Mouse (Mus musculus) CD4-positive, CD25-positive, alpha-beta regulatory T cell, adult 4 months (primary cell): ENCODE results near the gene Morn1. TPM values are rescaled to one million over a fixed set of nuclear protein-coding genes. Genes with fewer than 3 reads are reported as not detected.

ENCODE experiments used
- ATAC-seq: one replicate; pipeline ENCODE4 v1.8.0; 2017
- polyA plus RNA-seq, 2 experiments: library from polyadenylated mRNA; unstranded; fragments of 100-300 nt; shearing (Covaris generic); gene quantifications; one replicate each; pipeline ENCODE4 v1.2.1; 2017

The Morn1 gene
- polyA plus RNA-seq: 1 to 10 TPM; 1.9 to 4.5 TPM

- ATAC-seq: peak; percentile 97
Observed at GRCm38 (mm10) chr4:155086108-155087024, at the start of gene Morn1, which contains the start of gene Rer1. Morn1 (plus strand) TSS chr4:155086577. Rer1 (minus strand) TSS chr4:155086382.

- ATAC-seq: no peak
Observed at GRCm38 (mm10) chr4:155040197-155040596, 46.2 kb upstream of the Morn1 start.

GRCm38 (mm10) chr4:155040696-155041095 lies 45.7 kb upstream of the Morn1 start:
- ATAC-seq: no peak

- no peak for ATAC-seq
Observed at GRCm38 (mm10) chr4:155042606-155043288, 43.6 kb upstream of the Morn1 start.

GRCm38 (mm10) chr4:155043289-155043625 lies 43.1 kb upstream of the Morn1 start:
- ATAC-seq: no peak

GRCm38 (mm10) chr4:155046636-155047035 lies 39.7 kb upstream of the Morn1 start:
- no peak for ATAC-seq

GRCm38 (mm10) chr4:155050116-155050515 lies 36.3 kb upstream of the Morn1 start:
- peak; percentile 64 for ATAC-seq

- ATAC-seq: no peak
Observed at GRCm38 (mm10) chr4:155056724-155057123, 29.7 kb upstream of the Morn1 start, which contains the start of gene Plch2. Plch2 (minus strand) TSS chr4:155056784.

GRCm38 (mm10) chr4:155058325-155058724 lies 28.1 kb upstream of the Morn1 start:
- no peak for ATAC-seq

GRCm38 (mm10) chr4:155063895-155064294 lies 22.5 kb upstream of the Morn1 start:
- no peak for ATAC-seq

GRCm38 (mm10) chr4:155064474-155064873 lies 21.9 kb upstream of the Morn1 start:
- no peak for ATAC-seq

- peak; percentile 40 for ATAC-seq
Observed at GRCm38 (mm10) chr4:155065970-155066833, 20.2 kb upstream of the Morn1 start.

GRCm38 (mm10) chr4:155066834-155067522 lies 19.4 kb upstream of the Morn1 start, which contains the start of gene Pex10:
Pex10 (plus strand) TSS chr4:155067016.
- ATAC-seq: peak; percentile 94

GRCm38 (mm10) chr4:155068357-155068972 lies 17.9 kb upstream of the Morn1 start:
- ATAC-seq: no peak

GRCm38 (mm10) chr4:155069191-155069590 lies 17.2 kb upstream of the Morn1 start:
- ATAC-seq: no peak

- no peak for ATAC-seq
Observed at GRCm38 (mm10) chr4:155070199-155070598, 16.2 kb upstream of the Morn1 start.

GRCm38 (mm10) chr4:155070921-155071320 lies 15.5 kb upstream of the Morn1 start:
- no peak for ATAC-seq

- no peak for ATAC-seq
Observed at GRCm38 (mm10) chr4:155074418-155074817, 12.0 kb upstream of the Morn1 start.

- ATAC-seq: no peak
Observed at GRCm38 (mm10) chr4:155075137-155075536, 11.2 kb upstream of the Morn1 start.

- ATAC-seq: no peak
Observed at GRCm38 (mm10) chr4:155075813-155076212, 10.6 kb upstream of the Morn1 start.

- no peak for ATAC-seq
Observed at GRCm38 (mm10) chr4:155076677-155077076, 9.7 kb upstream of the Morn1 start.
